Comparison of ENCODE assay signal across 8 mouse cellular contexts in the genomic region with DNA sequence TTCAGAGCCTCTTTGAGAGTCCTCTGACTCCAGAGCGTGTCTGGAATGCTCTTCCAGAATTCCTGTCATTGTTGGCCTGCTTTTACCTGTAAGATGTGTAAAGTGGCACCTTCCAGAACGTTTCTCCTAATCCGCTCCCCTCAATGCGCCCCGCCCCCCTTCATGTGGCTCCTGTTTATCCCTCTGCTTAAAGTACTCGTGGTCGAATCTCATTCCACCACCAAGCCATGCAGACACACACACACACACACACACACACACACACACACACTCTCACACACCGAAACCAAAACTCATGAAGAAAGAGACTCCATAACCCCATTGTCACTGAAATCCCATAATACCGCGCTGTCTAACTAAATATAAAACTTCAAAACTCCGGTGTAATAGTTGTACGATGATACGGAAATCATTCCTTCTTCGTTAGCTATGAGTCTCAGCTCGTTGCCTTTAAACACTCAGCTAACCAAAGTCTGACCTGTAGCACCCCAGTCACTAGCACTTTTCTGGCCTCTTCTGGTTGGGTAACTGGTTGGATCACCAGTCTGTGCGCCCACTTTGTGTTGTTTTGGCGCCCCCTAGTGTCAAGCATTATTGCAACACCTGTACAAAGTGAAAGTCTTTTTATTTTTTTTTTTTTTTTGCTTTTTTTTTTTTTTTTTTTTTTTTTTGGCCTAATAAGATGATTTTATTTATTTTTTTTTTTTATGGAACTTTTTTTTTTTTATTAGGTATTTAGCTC. TPM values are rescaled to one million over a fixed set of nuclear protein-coding genes. Genes with fewer than 3 reads are reported as not detected.
DNase-seq lines count a peak whose midpoint lies in the region; ATAC-seq and TF ChIP-seq lines count a peak whose summit lies in the region.

No protein-coding gene starts in this region.

- H3K27me3 ChIP-seq in ES-Bruce4 (ENCODE audit: control insufficient read depth, insufficient read depth, low read length, poor library complexity, severe bottlenecking) = no peaks in the 10 kb centered on the region
- no peaks in the 10 kb centered on the region for H3K27me3 ChIP-seq in forebrain, embryonic 15.5 days
- no peaks in the 10 kb centered on the region for H3K27me3 ChIP-seq in lung, embryonic 14.5 days (ENCODE audit: insufficient read depth, low read length)

- TF ChIP-seq CTCF in ES-Bruce4 (IDR thresholded peaks at IDR 0.05; ENCODE audit: low read depth, low read length) = peak; percentile 65
- TF ChIP-seq CTCF in lung, embryonic 14.5 days (IDR thresholded peaks at IDR 0.05; ENCODE audit: low read depth) = peak; percentile 85
- 0 out of 2 replicates have a peak, but pooled peaks have one; percentile 12 for TF ChIP-seq CTCF in olfactory bulb, adult 2 months (IDR thresholded peaks at IDR 0.05; ENCODE audit: insufficient read depth, low read depth, low read length)

- no peak overlapping the region for H3K9ac ChIP-seq in ES-Bruce4 (ENCODE audit: low read depth, poor library complexity, severe bottlenecking)
- H3K9ac ChIP-seq in forebrain, embryonic 15.5 days (replicated peaks) = no peak overlapping the region
- H3K9ac ChIP-seq in lung, embryonic 14.5 days = no peak overlapping the region

- no peaks in the 10 kb centered on the region for H3K36me3 ChIP-seq in ES-Bruce4 (ENCODE audit: control insufficient read depth, insufficient read depth, low read length, poor library complexity, severe bottlenecking)
- no peaks in the 10 kb centered on the region for H3K36me3 ChIP-seq in forebrain, embryonic 15.5 days
- H3K36me3 ChIP-seq in lung, embryonic 14.5 days (ENCODE audit: insufficient read depth) = no peaks in the 10 kb centered on the region

- peak; percentile 60 for DNase-seq in cerebellum, adult 11-12 months
- DNase-seq in heart, postnatal 36 days = peak; percentile 84 to 88
- DNase-seq in layer of hippocampus, adult 18-20 months (ENCODE audit: low spot score in 2 of 2) = peak; percentile 69 to 87
- peak; percentile 96 for DNase-seq in lung, embryonic 14.5 days
- DNase-seq in thymus, adult 18-20 months = peak; percentile 29 to 55

- 48% methylated on average over 17 of the region's 17 CpGs for WGBS in forebrain, embryonic 15.5 days
- 38% methylated on average over 17 of the region's 17 CpGs for WGBS in lung, embryonic 14.5 days
- 41% methylated on average over 17 of the region's 17 CpGs for WGBS in olfactory bulb, adult 2 months

- TF ChIP-seq POLR2A in ES-Bruce4 (IDR thresholded peaks at IDR 0.05; ENCODE audit: insufficient read depth, low read length) = no peak
- no peak for TF ChIP-seq POLR2A in olfactory bulb, adult 2 months (IDR thresholded peaks at IDR 0.05; ENCODE audit: insufficient read depth, low read depth, low read length)

- no peak for TF ChIP-seq EP300 in ES-Bruce4 (IDR thresholded peaks at IDR 0.05; ENCODE audit: insufficient read depth, low read depth, low read length)

- H3K9me3 ChIP-seq in ES-Bruce4 (replicated peaks; ENCODE audit: control insufficient read depth, insufficient read depth, low read length, poor library complexity, severe bottlenecking) = no peaks in the 10 kb centered on the region
- H3K9me3 ChIP-seq in forebrain, embryonic 15.5 days = no peaks in the 10 kb centered on the region
- H3K9me3 ChIP-seq in lung, embryonic 14.5 days (ENCODE audit: low read depth, low read length) = no peaks in the 10 kb centered on the region

- intact Hi-C loops in heart, postnatal 36 days (cut with DNase I) = loop anchor here (5.0 kb wide), 3 partner anchors 75 to 305 kb away; partner anchors contain the start of gene Utrn

- H3K4me1 ChIP-seq in ES-Bruce4 (ENCODE audit: control insufficient read depth, insufficient read depth, low read length) = no peaks in the 10 kb centered on the region
- H3K4me1 ChIP-seq in forebrain, embryonic 15.5 days = no peaks in the 10 kb centered on the region
- no peaks in the 10 kb centered on the region for H3K4me1 ChIP-seq in lung, embryonic 14.5 days (ENCODE audit: insufficient read depth)
- no peaks in the 10 kb centered on the region for H3K4me1 ChIP-seq in olfactory bulb, adult 2 months (ENCODE audit: control insufficient read depth, insufficient read depth, low read length)

- peak; percentile 91 for ATAC-seq in forebrain, embryonic 15.5 days (replicated peaks)
- ATAC-seq in lung, embryonic 14.5 days (ENCODE audit: insufficient read depth) = peak; percentile 83

- H3K4me3 ChIP-seq in ES-Bruce4 (ENCODE audit: low read depth, low read length) = no peak overlapping the region
- H3K4me3 ChIP-seq in forebrain, embryonic 15.5 days = no peak overlapping the region
- no peak overlapping the region for H3K4me3 ChIP-seq in lung, embryonic 14.5 days (ENCODE audit: low read depth, low read length)
- H3K4me3 ChIP-seq in olfactory bulb, adult 2 months (ENCODE audit: insufficient read depth, low read depth, low read length) = no peak overlapping the region

- H3K4me2 ChIP-seq in forebrain, embryonic 15.5 days (replicated peaks) = no peak overlapping the region
- H3K4me2 ChIP-seq in lung, embryonic 14.5 days = peak overlapping the region; percentile 40

- H3K27ac ChIP-seq in ES-Bruce4 (ENCODE audit: insufficient read depth, low read length) = no peak overlapping the region
- no peak overlapping the region for H3K27ac ChIP-seq in forebrain, embryonic 15.5 days (replicated peaks)
- no peak overlapping the region for H3K27ac ChIP-seq in lung, embryonic 14.5 days (ENCODE audit: low read depth)
- no peak overlapping the region for H3K27ac ChIP-seq in olfactory bulb, adult 2 months (ENCODE audit: insufficient read depth, low read depth, low read length)

RNA-seq across cellular contexts. Expression of gene Sf3b5, which starts 8.2 kb away (rescaled TPM):
- 20.1 and 22.4 TPM in 2 replicates for polyA plus RNA-seq in ES-Bruce4 (2011; ENCODE audit: insufficient read depth, insufficient read length, low read depth, missing spikeins)
- 26.9 and 28.0 TPM in 2 replicates for polyA plus RNA-seq in forebrain, embryonic 15.5 days (2015; fragmentation: Nextera tagmentation; extraction: Ambion mirVana)
- 1 to 10 TPM; 6.5 to 7.1 TPM for total RNA-seq in heart, postnatal 36 days (2021)
- 10 to 100 TPM; 10.1 to 10.3 TPM for total RNA-seq in layer of hippocampus, adult 18-20 months (2021)
- 42.3 and 44.2 TPM in 2 replicates for polyA plus RNA-seq in lung, embryonic 14.5 days (2014; fragmentation: Nextera tagmentation; extraction: Ambion mirVana)
- not detected in 2 replicates for polyA plus RNA-seq in olfactory bulb, adult 2 months (2012; ENCODE audit: insufficient read depth, insufficient read length, low replicate concordance, missing spikeins)

RNA-seq across cellular contexts. Expression of gene Stx11, which starts 32.8 kb away (rescaled TPM):
- polyA plus RNA-seq in ES-Bruce4 (2011; ENCODE audit: insufficient read depth, insufficient read length, low read depth, missing spikeins) = 2.1 and 5.0 TPM in 2 replicates
- 0.69 and 0.91 TPM in 2 replicates for polyA plus RNA-seq in forebrain, embryonic 15.5 days (2015; fragmentation: Nextera tagmentation; extraction: Ambion mirVana)
- total RNA-seq in heart, postnatal 36 days (2021) = 1 to 10 TPM; 1.3 to 2.2 TPM
- under 1 TPM; 0.13 to 0.37 TPM for total RNA-seq in layer of hippocampus, adult 18-20 months (2021)
- polyA plus RNA-seq in lung, embryonic 14.5 days (2014; fragmentation: Nextera tagmentation; extraction: Ambion mirVana) = 1.4 and 2.3 TPM in 2 replicates
- polyA plus RNA-seq in olfactory bulb, adult 2 months (2012; ENCODE audit: insufficient read depth, insufficient read length, low replicate concordance, missing spikeins) = not detected in 2 replicates

Comparison
In these comparisons a context has a peak if more than half of its experiments do, and no peak if none do; other contexts are left out.
1. CTCF ChIP-seq: peak in every context shown above with its lines; median percentile 85 in lung, embryonic 14.5 days; 65 in ES-Bruce4; 12 in olfactory bulb, adult 2 months.
2. DNase-seq: peak in every context shown above with its lines; median percentile 96 in lung, embryonic 14.5 days; 86 in heart, postnatal 36 days; 78 in layer of hippocampus, adult 18-20 months; 60 in cerebellum, adult 11-12 months; 42 in thymus, adult 18-20 months.